Mouse (Mus musculus): ENCODE measurements around the gene Abi3.

- no peak for TF ChIP-seq EP300 (IDR thresholded peaks at IDR 0.05; ENCODE audit: low read depth)
- no peak for TF ChIP-seq CTCF (IDR thresholded peaks at IDR 0.05; ENCODE audit: low read depth)
Observed at GRCm38 (mm10) chr11:95812224-95812623, 30.1 kb downstream of the Abi3 start.

Data from liver, embryonic 14.5 days (tissue).